ENCODE assay signal across 22 mouse cellular contexts in the genomic region with DNA sequence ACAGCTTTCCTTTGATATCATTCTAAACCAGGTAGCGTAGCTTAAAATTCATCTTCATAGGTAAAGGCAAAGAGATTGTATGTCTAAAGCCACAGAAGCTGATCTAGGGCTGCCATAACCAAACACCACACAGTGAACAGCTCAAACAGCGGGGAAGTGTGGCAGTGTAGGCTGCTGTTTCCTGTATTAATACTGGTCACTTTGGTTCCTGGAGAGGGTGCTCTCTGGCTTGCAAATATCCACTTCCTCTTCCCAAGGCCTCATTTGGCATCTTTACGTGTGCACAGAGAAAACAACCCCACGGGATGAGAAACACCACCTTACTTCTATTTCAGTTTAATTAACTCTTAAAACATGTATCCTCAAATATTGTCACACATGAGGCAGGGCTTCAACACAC.
"Had no signal": no experiment of that assay in that cellular context is flagged by ENCODE, and none has a peak within 500 bp of the region (broad histone marks: within the 10 kb centered on the region; RNA-seq: fewer than 3 reads in every experiment).

No protein-coding gene starts in this region.

- H3K4me1 ChIP-seq: limb, embryonic 10.5 days; limb, embryonic 13.5 days; liver, embryonic 15.5 days; midbrain, embryonic 13.5 days; neural tube, embryonic 13.5 days had no signal

- H3K27ac ChIP-seq: layer of hippocampus, adult 2 months; limb, embryonic 10.5 days; limb, embryonic 13.5 days; liver, embryonic 12.5 days; liver, embryonic 15.5 days; lung, embryonic 15.5 days; midbrain, embryonic 13.5 days; neural tube, embryonic 13.5 days had no signal

- H3K9ac ChIP-seq: limb, embryonic 13.5 days; liver, embryonic 12.5 days; liver, embryonic 15.5 days; lung, embryonic 15.5 days; midbrain, embryonic 13.5 days; neural tube, embryonic 13.5 days had no signal

- H3K4me3 ChIP-seq: layer of hippocampus, adult 2 months; limb, embryonic 10.5 days; limb, embryonic 13.5 days; liver, embryonic 12.5 days; liver, embryonic 15.5 days; lung, embryonic 15.5 days; midbrain, embryonic 13.5 days; myocyte; neural tube, embryonic 13.5 days had no signal

- H3K9me3 ChIP-seq: limb, embryonic 10.5 days; liver, embryonic 12.5 days; liver, embryonic 15.5 days; lung, embryonic 15.5 days; midbrain, embryonic 13.5 days had no signal

- H3K36me3 ChIP-seq: limb, embryonic 10.5 days; limb, embryonic 13.5 days; liver, embryonic 15.5 days; midbrain, embryonic 13.5 days; neural tube, embryonic 13.5 days had no signal

- DNase-seq: kidney, adult 9 months; kidney, postnatal 14 days; kidney, postnatal 4 days; layer of hippocampus, adult 9-11 months; liver; lung, adult 18-20 months; lung, postnatal 10 days; lung, postnatal 36 days; retina, postnatal 1 day; right cerebral cortex, postnatal 25 days; thymus, adult 18-20 months; thymus, postnatal 36 days had no signal

- H3K4me2 ChIP-seq: limb, embryonic 13.5 days; liver, embryonic 12.5 days; liver, embryonic 15.5 days; lung, embryonic 15.5 days; midbrain, embryonic 13.5 days; neural tube, embryonic 13.5 days had no signal

- H3K27me3 ChIP-seq: limb, embryonic 13.5 days; liver, embryonic 12.5 days; liver, embryonic 15.5 days; lung, embryonic 15.5 days; midbrain, embryonic 13.5 days; neural tube, embryonic 13.5 days had no signal

- ATAC-seq: liver, embryonic 12.5 days; midbrain, embryonic 13.5 days; midbrain, embryonic 16.5 days had no signal
